Mouse (Mus musculus): Measurements from ENCODE around the gene Zfp865. TPM values are rescaled to one million over a fixed set of nuclear protein-coding genes. Genes with fewer than 3 reads are reported as not detected.

Zfp865 gene
- polyA plus RNA-seq, 1 experiment: 16.5 TPM

- Histone ChIP-seq H3K79me2 (ENCODE audit: control insufficient read depth, insufficient read depth) (no peaks in the 10 kb centered on the region), H3ac (ENCODE audit: control insufficient read depth, insufficient read length, low read depth) (no peak overlapping the region), H3K27me3 (ENCODE audit: control insufficient read depth, insufficient read depth, insufficient read length) (no peaks in the 10 kb centered on the region), H3K36me3 (ENCODE audit: control insufficient read depth, insufficient read depth) (peaks cover 11% of the 10 kb centered on the region), H3K4me3 (ENCODE audit: insufficient read depth, poor library complexity, severe bottlenecking) (no peak overlapping the region), H3K79me3 (ENCODE audit: low read depth) (peaks cover 1% of the 10 kb centered on the region)
- TF ChIP-seq CTCF (IDR thresholded peaks at IDR 0.05; ENCODE audit: control insufficient read depth, insufficient read depth, insufficient read length) (no peak), MAX (IDR thresholded peaks at IDR 0.05) (no peak), MYOD1 (IDR thresholded peaks at IDR 0.05; ENCODE audit: control insufficient read depth, insufficient read length, low read depth) (no peak), USF1 (IDR thresholded peaks at IDR 0.05; ENCODE audit: low read depth) (no peak), FOSL1 (IDR thresholded peaks at IDR 0.05; ENCODE audit: insufficient read depth, low read length, poor library complexity, severe bottlenecking) (no peak), MYOG (IDR thresholded peaks at IDR 0.05; ENCODE audit: control insufficient read depth, extremely low read depth, insufficient read length) (no peak), CEBPB (IDR thresholded peaks at IDR 0.05; ENCODE audit: low read depth) (no peak)
Observed at GRCm38 (mm10) chr7:5037467-5037866, 17.3 kb downstream of the Zfp865 start.

- Histone ChIP-seq H3K36me3 (ENCODE audit: control insufficient read depth, insufficient read depth) (peaks cover 3% of the 10 kb centered on the region), H3K79me2 (ENCODE audit: control insufficient read depth, insufficient read depth) (no peaks in the 10 kb centered on the region), H3K27me3 (ENCODE audit: control insufficient read depth, insufficient read depth, insufficient read length) (no peaks in the 10 kb centered on the region), H3K4me3 (ENCODE audit: insufficient read depth, poor library complexity, severe bottlenecking) (peak within 1 kb of the TSS; percentile 39), H3ac (ENCODE audit: control insufficient read depth, insufficient read length, low read depth) (peak within 1 kb of the TSS; percentile 56), H3K79me3 (ENCODE audit: low read depth) (peaks cover 1% of the 10 kb centered on the region)
- TF ChIP-seq USF1 (IDR thresholded peaks at IDR 0.05; ENCODE audit: low read depth) (no peak), CEBPB (IDR thresholded peaks at IDR 0.05; ENCODE audit: low read depth) (no peak), MYOD1 (IDR thresholded peaks at IDR 0.05; ENCODE audit: control insufficient read depth, insufficient read length, low read depth) (no peak), CTCF (IDR thresholded peaks at IDR 0.05; ENCODE audit: control insufficient read depth, insufficient read depth, insufficient read length) (no peak), FOSL1 (IDR thresholded peaks at IDR 0.05; ENCODE audit: insufficient read depth, low read length, poor library complexity, severe bottlenecking) (no peak), MYOG (IDR thresholded peaks at IDR 0.05; ENCODE audit: control insufficient read depth, extremely low read depth, insufficient read length) (no peak), MAX (IDR thresholded peaks at IDR 0.05) (no peak)
Observed at GRCm38 (mm10) chr7:5038109-5038732, 18.0 kb downstream of the Zfp865 start, which contains the start of gene Zfp784. Gene Zfp784 (minus strand): TSS chr7:5038446.

- H3K36me3 ChIP-seq (ENCODE audit: control insufficient read depth, insufficient read depth): no peaks in the 10 kb centered on the region
- peaks cover 1% of the 10 kb centered on the region for H3K79me3 ChIP-seq (ENCODE audit: low read depth)
- H3K79me2 ChIP-seq (ENCODE audit: control insufficient read depth, insufficient read depth): no peaks in the 10 kb centered on the region
- peak overlapping the region; percentile 39 for H3K4me3 ChIP-seq (ENCODE audit: insufficient read depth, poor library complexity, severe bottlenecking)
- TF ChIP-seq CEBPB (IDR thresholded peaks at IDR 0.05; ENCODE audit: low read depth) (no peak), CTCF (IDR thresholded peaks at IDR 0.05; ENCODE audit: control insufficient read depth, insufficient read depth, insufficient read length) (no peak), FOSL1 (IDR thresholded peaks at IDR 0.05; ENCODE audit: insufficient read depth, low read length, poor library complexity, severe bottlenecking) (no peak), USF1 (IDR thresholded peaks at IDR 0.05; ENCODE audit: low read depth) (no peak), MYOG (IDR thresholded peaks at IDR 0.05; ENCODE audit: control insufficient read depth, extremely low read depth, insufficient read length) (no peak), MYOD1 (IDR thresholded peaks at IDR 0.05; ENCODE audit: control insufficient read depth, insufficient read length, low read depth) (no peak), MAX (IDR thresholded peaks at IDR 0.05) (no peak)
- H3ac ChIP-seq (ENCODE audit: control insufficient read depth, insufficient read length, low read depth): no peak overlapping the region
- H3K27me3 ChIP-seq (ENCODE audit: control insufficient read depth, insufficient read depth, insufficient read length): no peaks in the 10 kb centered on the region
Observed at GRCm38 (mm10) chr7:5038940-5039339, 18.8 kb downstream of the Zfp865 start.

GRCm38 (mm10) chr7:5044981-5045380, 24.8 kb downstream of the Zfp865 start:
- no peak overlapping the region for H3ac ChIP-seq (ENCODE audit: control insufficient read depth, insufficient read length, low read depth)
- H3K79me3 ChIP-seq (ENCODE audit: low read depth): no peaks in the 10 kb centered on the region
- H3K79me2 ChIP-seq (ENCODE audit: control insufficient read depth, insufficient read depth): no peaks in the 10 kb centered on the region
- no peaks in the 10 kb centered on the region for H3K27me3 ChIP-seq (ENCODE audit: control insufficient read depth, insufficient read depth, insufficient read length)
- H3K4me3 ChIP-seq (ENCODE audit: insufficient read depth, poor library complexity, severe bottlenecking): no peak overlapping the region
- TF ChIP-seq USF1 (IDR thresholded peaks at IDR 0.05; ENCODE audit: low read depth) (no peak), MAX (IDR thresholded peaks at IDR 0.05) (no peak), CEBPB (IDR thresholded peaks at IDR 0.05; ENCODE audit: low read depth) (no peak), CTCF (IDR thresholded peaks at IDR 0.05; ENCODE audit: control insufficient read depth, insufficient read depth, insufficient read length) (no peak), FOSL1 (IDR thresholded peaks at IDR 0.05; ENCODE audit: insufficient read depth, low read length, poor library complexity, severe bottlenecking) (no peak), MYOD1 (IDR thresholded peaks at IDR 0.05; ENCODE audit: control insufficient read depth, insufficient read length, low read depth) (no peak), MYOG (IDR thresholded peaks at IDR 0.05; ENCODE audit: control insufficient read depth, extremely low read depth, insufficient read length) (no peak)
- no peaks in the 10 kb centered on the region for H3K36me3 ChIP-seq (ENCODE audit: control insufficient read depth, insufficient read depth)

- no peak overlapping the region for H3ac ChIP-seq (ENCODE audit: control insufficient read depth, insufficient read length, low read depth)
- no peaks in the 10 kb centered on the region for H3K79me3 ChIP-seq (ENCODE audit: low read depth)
- no peak for TF ChIP-seq MAX (IDR thresholded peaks at IDR 0.05)
- TF ChIP-seq CEBPB (IDR thresholded peaks at IDR 0.05; ENCODE audit: low read depth): no peak
- no peaks in the 10 kb centered on the region for H3K79me2 ChIP-seq (ENCODE audit: control insufficient read depth, insufficient read depth)
- no peaks in the 10 kb centered on the region for H3K27me3 ChIP-seq (ENCODE audit: control insufficient read depth, insufficient read depth, insufficient read length)
- no peak overlapping the region for H3K4me3 ChIP-seq (ENCODE audit: insufficient read depth, poor library complexity, severe bottlenecking)
- no peaks in the 10 kb centered on the region for H3K36me3 ChIP-seq (ENCODE audit: control insufficient read depth, insufficient read depth)
Observed at GRCm38 (mm10) chr7:5046112-5046511, 25.9 kb downstream of the Zfp865 start.

GRCm38 (mm10) chr7:5047313-5047712, 27.1 kb downstream of the Zfp865 start:
- Histone ChIP-seq H3K79me2 (ENCODE audit: control insufficient read depth, insufficient read depth) (no peaks in the 10 kb centered on the region), H3K27me3 (ENCODE audit: control insufficient read depth, insufficient read depth, insufficient read length) (no peaks in the 10 kb centered on the region), H3K4me3 (ENCODE audit: insufficient read depth, poor library complexity, severe bottlenecking) (no peak overlapping the region), H3K36me3 (ENCODE audit: control insufficient read depth, insufficient read depth) (no peaks in the 10 kb centered on the region), H3K79me3 (ENCODE audit: low read depth) (no peaks in the 10 kb centered on the region), H3ac (ENCODE audit: control insufficient read depth, insufficient read length, low read depth) (no peak overlapping the region)
- no peak for TF ChIP-seq CTCF (IDR thresholded peaks at IDR 0.05; ENCODE audit: control insufficient read depth, insufficient read depth, insufficient read length)
- no peak for TF ChIP-seq CEBPB (IDR thresholded peaks at IDR 0.05; ENCODE audit: low read depth)
- TF ChIP-seq MYOG (IDR thresholded peaks at IDR 0.05; ENCODE audit: control insufficient read depth, extremely low read depth, insufficient read length): no peak
- no peak for TF ChIP-seq FOSL1 (IDR thresholded peaks at IDR 0.05; ENCODE audit: insufficient read depth, low read length, poor library complexity, severe bottlenecking)
- TF ChIP-seq MAX (IDR thresholded peaks at IDR 0.05): no peak
- no peak for TF ChIP-seq MYOD1 (IDR thresholded peaks at IDR 0.05; ENCODE audit: control insufficient read depth, insufficient read length, low read depth)
- no peak for TF ChIP-seq USF1 (IDR thresholded peaks at IDR 0.05; ENCODE audit: low read depth)

Measured in C2C12 (cell line).